Mouse (Mus musculus) lung, postnatal 36 days (tissue): ENCODE measurements at regions not wholly inside any gene's neighbourhood (a gene's known extent, or its start where the extent isn't known, plus 50 kb on each side); places are given as distances from the start of the nearest gene placed in this dataset.

Experiments used
- DNase-seq: peaks from one replicate; pipeline ENCODE4 v3.0.0; 2022; ENCODE audit warnings: mixed read lengths

DNA sequence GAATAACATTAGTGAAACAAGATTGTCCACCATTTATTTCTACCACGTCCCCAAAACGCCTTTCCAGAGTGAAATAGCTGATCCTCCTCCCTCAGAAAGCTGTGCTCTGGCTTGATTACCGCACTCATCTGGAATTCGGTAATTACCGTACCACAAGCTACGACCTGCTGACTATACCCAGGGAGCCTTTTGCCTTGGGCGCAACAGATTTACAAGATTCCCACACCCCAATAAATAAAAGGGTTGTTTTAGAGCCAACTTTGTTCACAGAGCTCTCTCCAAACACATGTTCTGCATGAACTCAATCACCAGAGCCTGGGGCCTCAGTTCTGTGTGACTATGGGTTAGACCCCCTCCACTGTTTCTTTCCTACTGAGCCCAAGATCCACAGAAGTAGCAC is 171.1 kb upstream of the Nckap5 start:
- no peak for DNase-seq

DNA sequence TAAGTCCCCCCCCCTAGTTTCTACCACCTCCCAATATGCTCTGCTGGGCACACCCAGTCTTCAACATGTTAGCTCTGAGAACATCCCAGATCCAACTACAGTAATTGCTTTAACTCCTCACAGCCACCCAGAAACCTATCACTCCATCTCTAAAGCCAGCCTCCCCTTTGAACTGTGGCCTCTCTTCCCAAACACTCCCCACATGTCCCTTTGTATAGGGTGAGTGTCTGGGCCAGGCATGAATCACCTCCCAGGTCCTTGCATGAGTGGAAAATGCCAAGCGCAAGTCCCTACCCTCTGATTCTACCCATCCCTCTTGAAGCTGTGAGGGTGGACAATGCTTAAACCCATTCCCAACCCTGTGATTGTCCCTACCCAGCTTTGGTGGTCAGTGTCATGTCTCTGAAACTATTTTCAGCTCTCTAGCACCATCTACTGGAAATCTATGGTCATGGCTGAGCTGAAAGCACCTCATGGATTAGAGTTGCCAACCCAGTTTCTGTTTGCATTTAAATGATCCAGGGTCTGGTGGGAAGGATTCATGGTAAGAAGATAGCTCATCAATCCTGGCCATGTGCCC is 162.6 kb upstream of the Nckap5 start:
- peak; percentile 60 for DNase-seq

DNA sequence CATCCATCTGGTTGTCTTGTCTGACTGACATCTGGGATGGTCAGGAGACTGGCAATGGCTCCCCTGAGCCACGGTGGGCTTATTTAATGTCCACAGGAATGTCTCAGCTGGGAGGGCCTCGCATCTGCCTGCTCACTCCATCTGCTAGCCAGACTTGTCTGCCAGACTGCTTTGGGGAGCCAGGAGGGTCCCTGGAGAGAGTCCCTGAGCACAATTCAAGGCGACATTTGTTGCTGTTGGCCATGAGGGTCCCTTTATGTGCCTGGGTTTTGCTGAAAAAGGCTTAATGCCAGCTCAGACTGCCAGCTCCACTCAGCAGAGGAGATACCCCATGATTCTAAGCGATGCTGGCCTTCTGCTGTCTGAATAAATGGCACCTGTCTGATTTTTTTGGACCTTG is 161.8 kb upstream of the Nckap5 start:
- no peak for DNase-seq

DNA sequence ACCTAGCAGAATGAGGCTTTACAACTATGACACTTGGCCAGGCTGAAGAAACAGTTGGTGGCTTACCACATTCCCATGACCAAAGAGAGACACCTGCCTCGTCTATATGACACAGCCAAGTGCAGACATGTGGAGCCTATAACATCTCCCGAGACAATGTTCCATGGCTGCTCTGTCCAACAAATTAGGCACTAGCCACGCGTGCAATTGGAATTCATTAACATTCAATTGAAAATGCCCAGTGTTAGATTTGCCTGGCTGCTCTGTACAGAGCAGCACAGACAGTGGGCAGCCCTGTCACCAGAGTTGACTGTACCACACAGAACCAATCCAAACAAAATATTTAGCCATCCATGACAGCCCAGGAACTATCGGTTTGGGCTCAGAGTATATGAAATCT is 152.2 kb upstream of the Nckap5 start:
- DNase-seq, result no peak

DNA sequence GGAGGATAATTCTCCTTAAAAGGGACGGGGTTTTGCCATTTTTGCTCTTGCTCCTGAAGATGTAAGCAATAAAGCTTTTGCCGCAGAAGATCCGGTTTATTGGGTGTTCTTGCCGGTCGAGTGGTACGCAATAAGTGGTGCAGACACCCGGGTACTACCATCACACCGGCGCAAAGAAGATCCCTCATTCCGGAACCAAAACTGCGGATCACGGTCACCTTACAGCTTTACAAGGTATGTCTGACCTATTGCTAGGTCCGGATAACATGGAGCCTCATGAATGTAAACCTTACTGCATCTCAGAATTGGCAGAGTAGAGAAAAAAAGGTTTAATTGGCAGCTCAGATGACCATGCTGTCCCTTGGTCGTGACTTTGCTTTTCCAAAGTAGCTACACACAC is 149.7 kb upstream of the Nckap5 start:
- DNase-seq, result no peak

DNA sequence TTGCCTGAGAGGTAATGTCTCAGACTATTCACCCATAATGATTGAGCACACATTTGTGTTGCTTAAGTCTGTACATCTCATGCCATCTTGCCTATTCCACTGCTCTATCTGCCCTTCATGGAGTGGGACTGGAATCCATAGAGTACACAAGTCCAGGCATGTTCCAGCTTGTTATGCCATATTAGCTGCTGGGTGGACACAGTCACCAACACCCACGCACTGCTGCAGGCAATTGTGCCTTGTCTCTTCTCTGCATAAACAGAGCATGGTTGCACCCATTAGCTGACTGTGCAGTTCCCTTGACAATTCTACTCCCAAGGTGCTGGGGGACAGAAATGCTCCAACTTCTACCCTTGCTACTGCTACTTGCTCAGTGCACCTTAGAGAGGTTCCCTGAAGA is 143.3 kb upstream of the Nckap5 start:
- no peak for DNase-seq

DNA sequence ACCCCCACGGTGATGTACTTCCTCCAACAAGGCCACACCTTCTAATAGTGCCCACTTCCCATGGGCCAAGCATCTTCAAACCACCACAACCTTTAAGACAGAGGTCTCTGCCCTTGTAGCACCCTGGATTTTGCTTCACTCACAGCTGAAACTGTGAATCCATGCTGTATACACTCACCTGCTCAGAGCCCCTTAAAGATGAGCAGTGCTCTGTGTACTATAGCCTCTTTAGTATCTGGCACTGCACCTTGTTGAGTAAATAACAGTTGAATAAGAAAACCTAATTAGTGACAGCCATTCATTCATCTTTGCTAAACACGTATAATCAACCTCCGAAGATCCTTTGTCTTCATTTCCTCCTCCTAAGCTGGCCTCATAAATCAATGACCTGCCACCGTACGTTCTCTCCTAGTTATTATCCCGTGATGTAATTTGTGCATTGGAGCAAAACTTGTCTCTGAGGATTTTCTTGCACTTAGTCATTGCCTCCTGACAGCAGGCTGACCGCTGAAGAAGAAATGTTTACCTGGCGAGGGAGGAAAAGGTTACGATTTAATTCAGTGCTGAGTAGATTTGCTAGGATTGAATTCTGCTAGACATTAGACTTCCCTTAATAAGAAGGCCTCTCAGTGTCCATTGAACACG is 141.3 kb upstream of the Nckap5 start:
- DNase-seq, result no peak

DNA sequence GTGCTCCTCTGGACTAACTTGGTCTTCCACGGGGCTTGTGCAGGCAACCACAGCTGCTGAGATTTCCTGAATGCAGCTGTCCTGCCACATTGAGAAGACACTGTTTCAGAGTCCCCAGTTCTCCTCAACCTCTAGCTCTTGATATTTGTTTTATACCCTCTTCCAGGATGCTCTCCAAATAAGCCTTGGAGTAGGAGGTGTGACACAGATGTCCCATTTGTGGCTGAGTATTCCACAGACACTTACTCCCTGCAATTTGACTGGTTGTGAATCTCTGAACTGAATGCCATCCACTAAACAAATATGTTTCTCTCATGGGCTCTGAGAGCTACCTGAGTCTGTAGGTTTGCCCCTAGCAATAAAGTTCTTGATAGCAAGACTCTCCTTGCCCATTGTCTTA is 140.5 kb upstream of the Nckap5 start:
- no peak for DNase-seq

DNA sequence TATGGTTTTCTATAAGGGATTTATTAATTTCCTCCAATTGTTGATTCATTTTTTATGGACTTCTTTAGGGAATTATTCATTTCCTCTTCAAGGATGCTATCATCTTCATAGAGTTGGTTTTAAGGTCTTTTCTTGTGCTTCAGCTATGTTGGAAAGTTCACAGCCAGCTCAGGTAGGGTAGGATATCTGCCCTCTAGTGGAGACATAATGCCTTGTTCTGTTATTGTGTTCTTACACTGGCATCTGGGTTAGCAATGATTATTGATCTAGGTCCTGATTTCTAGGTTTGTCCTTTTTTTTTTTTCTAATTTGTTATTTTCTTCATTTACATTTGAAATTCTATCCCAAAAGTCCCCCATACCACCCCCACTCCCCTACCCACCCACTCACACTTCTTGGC is 135.8 kb upstream of the Nckap5 start:
- DNase-seq, result peak; percentile 16

DNA sequence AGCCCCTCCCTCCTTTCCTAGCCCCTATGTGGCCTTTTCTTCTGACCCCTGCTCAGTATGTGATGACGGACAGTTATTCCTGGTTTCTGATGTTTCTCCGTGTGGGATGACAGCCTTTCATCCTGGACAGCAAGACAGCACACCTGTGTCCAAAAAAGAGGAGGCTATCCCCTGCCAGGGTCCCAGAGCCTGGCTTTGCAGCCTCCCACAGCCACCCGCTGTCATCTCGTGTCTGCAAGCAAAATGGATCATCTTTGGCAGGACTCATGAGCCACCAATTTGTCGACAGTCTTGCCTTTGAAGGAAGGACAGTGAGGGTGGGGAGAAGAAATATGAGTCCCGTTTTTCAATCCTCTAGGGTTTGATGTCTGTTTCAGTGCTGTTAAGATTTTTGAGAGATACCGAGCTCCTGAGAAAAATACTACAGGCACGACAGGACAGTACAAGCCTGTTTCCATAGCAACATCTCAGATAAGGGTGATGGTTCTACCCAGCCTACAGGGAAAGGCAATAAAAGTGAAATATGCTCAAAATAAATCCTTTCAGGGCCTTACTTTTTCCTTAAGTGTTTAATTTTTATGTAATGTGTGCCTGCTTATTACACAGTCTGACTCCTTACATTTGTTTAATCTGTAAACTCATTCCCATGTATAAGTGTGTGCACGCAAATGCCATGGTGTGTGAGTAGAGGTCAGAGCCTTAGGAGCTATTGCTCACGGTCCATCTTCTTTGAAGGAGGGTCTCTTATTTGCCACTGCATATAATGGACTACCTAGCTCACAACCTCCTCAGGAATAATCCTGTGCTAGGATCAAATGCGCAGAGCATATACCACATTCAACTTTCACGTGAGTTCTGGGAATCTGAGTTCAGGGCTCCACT is 125.5 kb upstream of the Nckap5 start:
- no peak for DNase-seq

DNA sequence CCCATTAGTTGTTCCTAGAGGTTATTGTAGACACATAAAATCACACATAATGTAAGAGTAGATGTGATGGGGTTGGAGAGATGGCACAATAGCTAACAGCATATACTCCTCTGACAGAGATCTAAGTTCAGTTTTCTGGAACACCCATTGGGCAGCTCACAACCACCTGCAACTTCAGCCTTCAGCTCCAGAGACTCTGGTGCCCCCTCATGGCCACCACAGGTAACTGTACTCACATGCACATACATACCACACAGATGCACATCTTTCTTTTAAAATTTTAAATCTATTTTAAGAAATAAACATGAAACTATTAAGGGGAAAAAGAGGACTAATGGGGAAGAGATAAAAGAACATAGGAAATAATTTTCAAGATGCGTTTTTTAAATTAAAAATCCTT is 117.3 kb upstream of the Nckap5 start:
- DNase-seq, result no peak

DNA sequence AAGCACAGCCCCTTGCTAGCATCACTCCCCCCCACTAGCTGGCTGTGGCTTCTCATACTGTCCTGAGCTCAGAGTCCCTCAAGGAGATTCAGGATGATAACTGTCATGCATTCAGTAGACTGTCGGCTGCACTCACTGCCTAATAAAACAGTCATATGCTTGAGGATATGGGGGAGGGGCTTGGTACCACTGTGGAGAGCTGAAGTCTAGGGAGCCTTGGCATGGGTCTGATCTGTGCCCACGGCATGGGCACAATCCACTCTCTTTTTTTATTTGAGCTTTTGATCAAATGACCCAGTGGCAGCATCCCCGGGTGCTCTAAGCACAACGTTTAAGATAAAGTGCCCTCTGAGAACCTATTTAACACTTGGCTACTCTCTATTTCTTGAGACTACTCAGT is 102.1 kb upstream of the Nckap5 start:
- no peak for DNase-seq

DNA sequence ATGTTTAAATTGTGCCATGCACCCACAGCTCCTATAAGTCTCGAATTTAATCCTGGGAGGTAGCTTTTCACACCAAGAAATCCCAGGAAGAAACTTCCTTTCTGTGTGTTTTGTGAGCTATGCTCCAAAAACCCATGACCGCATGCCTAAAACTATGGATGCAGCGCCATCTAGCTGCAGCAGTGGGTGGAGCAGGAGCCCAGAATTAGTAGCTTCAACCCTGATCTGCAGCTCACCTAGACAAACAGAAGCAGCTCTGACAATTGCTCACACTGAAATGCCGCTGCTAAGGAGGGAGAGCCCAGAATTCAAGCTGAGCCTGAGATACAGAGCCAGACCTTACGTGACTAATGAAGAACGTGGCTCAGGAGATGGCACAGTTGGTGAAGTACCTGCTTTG is 101.2 kb upstream of the Nckap5 start:
- peak; percentile 89 for DNase-seq

DNA sequence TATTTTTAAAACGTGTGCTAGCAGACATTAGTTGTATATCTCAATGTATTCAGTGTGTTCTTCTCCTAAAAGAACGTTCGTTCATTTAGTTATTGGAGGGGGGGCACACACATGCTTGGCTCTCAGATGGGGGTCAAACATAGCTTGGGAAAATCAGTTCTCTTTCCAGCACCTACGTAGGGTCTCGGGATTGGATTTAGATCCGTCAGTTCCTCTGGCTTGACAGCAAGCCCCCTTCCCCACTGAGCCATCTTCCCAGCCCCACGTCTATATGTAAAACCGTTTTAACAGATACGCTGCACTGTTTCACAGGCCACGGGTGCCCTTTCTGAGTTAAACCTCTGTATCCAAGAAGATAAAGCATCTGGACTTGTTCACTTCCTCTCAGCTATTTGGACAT is 100.5 kb upstream of the Nckap5 start:
- no peak for DNase-seq

DNA sequence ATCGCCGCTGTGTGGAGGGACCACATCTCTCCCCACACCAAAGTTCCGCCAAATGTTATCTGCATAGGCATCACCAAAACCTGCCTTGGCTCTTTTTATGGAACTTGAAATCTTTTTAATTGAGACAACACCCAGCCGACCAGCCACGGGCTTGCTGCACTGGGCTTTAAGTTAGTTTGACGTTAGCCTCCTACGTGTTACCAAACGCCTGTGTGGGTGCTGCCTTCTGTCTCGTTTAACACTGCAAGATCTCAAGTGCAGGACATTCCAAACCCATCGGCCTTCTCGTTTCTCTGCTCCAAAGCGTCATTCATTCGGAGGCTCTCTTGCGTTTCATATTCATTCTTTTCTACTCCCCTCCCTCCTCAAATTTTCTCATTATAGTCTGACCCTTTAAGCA is 100.0 kb upstream of the Nckap5 start:
- DNase-seq, result no peak

DNA sequence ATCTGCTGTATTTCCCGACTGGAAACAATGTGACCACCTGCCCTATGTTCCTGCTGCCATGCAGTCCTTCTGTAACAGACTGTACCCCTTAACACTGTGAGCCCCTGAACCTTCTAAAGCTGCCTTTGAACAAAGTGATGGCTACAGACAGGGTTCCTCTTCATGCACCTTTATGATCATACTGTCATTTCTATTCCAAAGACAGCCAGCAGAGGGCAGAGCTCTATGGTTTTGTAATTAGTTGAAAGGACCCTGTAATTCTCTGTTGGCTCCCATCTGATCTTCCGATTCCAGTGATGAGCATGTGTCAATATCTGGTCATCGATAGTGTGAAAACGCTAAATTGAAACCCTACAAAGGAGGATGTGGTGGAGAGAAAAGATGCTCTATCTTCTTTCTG is 99.1 kb upstream of the Nckap5 start:
- DNase-seq, result peak; percentile 73

DNA sequence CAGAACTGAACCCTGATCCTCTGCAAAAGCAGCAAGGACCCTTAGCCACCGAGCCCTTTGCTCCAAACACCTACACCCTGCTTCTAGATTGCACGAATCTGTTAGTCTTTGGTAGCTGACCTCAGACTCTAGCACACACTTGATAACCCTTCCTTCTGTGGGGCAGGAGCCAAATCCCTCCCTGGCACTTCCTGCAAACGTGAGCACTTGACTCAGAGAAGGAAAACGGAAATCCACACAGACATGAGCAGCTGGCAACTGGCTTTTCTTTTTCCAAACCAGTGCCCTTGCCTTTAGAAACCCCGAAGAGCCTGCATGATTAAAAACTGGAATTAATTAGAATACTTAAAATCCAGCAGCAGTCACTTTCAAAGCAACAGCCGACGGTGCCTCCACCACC is 97.6 kb upstream of the Nckap5 start:
- peak; percentile 83 for DNase-seq

DNA sequence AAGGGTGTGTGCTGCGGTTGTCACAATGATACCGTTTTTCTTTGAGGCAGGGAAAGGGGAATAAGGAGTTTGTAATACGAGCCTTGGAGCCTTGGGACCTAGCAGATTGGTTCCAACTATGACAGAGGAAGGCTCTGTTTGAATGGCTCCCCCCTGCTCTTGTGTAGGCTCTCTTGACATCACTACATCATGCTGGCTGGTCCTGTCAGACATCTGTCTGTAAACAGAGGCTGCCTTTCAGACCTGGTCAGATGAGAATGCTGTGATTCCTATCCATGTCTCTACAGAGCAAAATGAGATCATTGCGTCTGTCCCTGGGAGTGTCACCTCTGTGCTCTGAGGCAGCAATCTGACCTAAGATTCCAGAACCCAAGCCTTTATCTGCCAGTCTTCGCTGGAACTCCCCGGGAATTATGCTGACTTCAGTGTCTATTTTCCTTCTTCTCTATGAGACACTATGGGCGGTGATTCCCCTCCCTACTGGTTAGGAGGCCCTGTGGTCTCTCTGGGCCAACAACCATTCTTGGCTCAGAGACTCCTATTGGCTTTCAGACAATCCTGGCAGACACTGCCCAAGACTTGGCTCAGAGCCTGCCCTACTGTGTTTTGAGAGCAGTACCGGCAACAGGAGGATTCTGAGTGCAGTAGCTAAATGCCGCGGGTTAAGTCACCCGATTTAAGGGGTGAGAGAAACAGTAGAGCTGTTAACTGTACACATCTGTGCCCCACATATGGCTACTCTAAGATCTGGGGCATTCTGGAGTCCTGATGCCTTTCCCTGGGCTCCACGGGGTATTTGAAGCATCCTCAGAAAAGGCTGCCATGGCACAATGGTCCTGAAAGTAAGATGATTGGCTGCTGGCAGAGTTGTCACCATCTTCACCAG is 94.8 kb upstream of the Nckap5 start:
- peak; percentile 89 for DNase-seq

DNA sequence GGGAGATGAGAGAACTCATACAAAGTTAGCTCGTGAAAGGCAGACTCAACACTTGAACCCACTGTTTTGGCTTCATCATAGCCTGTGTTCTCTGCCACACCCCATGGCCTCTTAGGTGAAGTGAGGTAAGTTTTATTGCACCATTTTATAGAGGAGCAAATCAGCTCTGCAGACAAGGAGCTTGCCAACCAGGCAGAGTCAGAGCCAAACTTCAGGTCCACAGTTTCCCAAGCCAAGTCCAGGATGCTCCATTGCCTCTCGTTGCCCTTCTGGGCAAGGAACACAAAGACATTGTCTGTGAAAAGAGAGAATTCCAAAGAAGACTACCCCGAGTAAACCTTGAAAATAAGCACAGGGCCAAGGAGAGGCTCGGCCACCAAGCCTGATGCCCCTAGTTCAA is 93.4 kb upstream of the Nckap5 start:
- DNase-seq, result no peak

DNA sequence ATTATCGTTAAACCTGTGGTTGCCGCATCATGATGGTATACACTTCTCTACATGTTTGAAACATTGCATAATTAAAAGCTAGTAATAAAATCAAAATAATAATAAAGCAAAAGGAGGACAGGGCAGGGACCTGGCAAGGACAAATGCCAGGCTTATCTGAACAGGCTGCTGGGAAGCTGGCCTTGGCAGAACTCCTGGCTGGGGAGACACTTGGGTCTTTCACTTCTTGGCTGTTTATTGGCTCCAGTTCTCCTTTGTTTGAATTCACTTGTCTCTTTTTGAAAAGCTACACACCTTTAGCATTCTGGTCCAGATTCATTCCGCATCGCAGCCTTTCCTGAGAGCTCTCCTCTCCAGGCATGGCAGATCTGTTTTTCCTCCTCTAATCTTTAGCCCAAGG is 91.6 kb upstream of the Nckap5 start:
- no peak for DNase-seq

DNA sequence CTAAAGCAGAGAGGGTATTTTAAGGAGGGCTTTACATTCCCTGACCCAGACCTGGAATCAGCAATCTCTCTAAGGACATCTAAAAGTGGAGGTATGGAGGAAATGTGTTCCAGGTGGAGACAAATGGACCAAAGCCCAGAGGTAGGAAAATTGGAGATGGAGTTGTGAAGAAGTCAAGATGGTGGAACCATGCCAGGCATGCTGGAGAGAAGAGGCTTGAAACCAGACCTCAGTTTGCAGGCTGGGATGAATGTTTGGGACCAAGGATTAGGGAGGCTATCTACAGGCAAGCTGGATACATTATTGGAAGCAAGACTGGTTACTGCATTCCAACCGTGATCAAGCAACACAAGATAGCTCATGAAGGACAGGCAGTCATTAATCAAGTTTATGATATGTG is 88.3 kb upstream of the Nckap5 start:
- DNase-seq, result no peak

DNA sequence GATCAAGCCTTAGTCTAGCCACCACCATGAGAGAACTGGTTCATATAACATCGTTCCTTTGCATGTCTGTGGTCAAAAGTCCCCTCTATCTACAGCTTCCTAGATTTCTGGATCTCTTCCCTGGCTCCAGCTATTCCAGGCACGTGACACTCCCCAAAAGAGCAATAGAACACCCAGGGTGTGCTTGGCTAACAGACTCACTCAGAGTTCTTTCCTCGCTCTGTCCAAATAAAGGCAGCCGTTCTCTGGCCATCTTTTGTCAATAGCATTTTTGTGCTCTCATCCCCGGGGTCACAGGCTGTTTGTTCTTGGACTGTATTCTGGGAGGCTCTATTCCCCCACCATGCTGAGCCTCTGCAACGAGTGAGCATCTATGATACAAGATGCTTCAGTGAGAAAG is 87.3 kb upstream of the Nckap5 start:
- DNase-seq, result no peak

DNA sequence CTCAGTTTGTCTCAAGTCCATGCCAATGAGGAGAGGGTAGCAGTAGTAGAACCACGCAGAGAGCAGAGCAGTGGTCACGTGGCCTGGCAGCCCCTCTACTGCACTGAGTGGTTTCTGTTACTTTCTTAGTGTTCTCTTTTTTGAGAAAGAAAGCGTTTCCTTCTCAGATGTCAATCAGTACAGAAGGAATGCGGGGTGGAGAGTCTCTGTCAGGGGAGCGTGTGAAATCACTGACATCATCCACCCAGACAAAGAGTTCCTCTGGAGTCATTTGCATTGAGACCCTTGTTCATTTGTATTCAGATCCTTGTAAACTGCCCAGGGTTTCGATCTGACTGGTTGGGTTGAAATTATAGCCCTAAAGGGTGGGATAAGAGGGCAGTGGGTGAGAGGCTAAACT is 85.8 kb upstream of the Nckap5 start:
- DNase-seq, result no peak
